Mouse (Mus musculus): ENCODE measurements around the gene Dmd. TPM values are rescaled to one million over a fixed set of nuclear protein-coding genes. Genes with fewer than 3 reads are reported as not detected.

Gene Dmd
- polyA plus RNA-seq, 1 experiment = 3.1 TPM

DNA sequence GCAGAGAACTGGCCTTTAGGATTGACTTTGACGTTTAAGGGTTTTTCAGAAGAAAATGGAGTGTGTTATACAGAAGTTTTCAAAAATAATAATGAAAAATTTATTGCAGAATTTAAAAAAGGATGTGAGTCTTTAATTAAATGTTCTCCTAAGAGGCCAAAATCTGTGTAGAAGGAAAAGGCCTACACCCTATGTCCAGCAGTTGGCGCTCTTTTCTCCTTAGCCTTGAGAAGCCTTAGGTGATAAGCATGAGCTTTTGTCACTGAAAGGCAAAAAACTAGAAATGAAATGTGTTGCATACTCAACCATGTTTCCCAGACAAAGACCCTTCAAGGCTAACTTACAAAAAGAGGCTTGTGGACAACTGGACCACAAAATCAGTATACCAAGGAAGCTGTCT, 2222.6 kb downstream of the Dmd start:
- Histone ChIP-seq H3K27me3 (ENCODE audit: control insufficient read depth, insufficient read depth, low read length) (no peaks in the 10 kb centered on the region), H3K4me1 (ENCODE audit: control insufficient read depth, insufficient read depth, insufficient read length, low read length) (no peaks in the 10 kb centered on the region), H3K27ac (ENCODE audit: insufficient read depth, low read depth, low read length) (no peak overlapping the region), H3K4me3 (ENCODE audit: low read depth, low read length) (no peak overlapping the region), H3K36me3 (ENCODE audit: control insufficient read depth, insufficient read depth, low read length) (no peaks in the 10 kb centered on the region)
- TF ChIP-seq POLR2A (IDR thresholded peaks at IDR 0.05; ENCODE audit: low read depth, low read length) = no peak
- no peak for TF ChIP-seq CTCF (IDR thresholded peaks at IDR 0.05; ENCODE audit: extremely low read depth, insufficient read length, insufficient replicate concordance, low read depth, low read length)
- 68% methylated on average over 2 of the region's 2 CpGs for WGBS

GRCm38 (mm10) chrX:85187565-85187964, 2238.9 kb downstream of the Dmd start:
- no peak for TF ChIP-seq POLR2A (IDR thresholded peaks at IDR 0.05; ENCODE audit: low read depth, low read length)
- Histone ChIP-seq H3K27ac (ENCODE audit: insufficient read depth, low read depth, low read length) (no peak overlapping the region), H3K4me1 (ENCODE audit: control insufficient read depth, insufficient read depth, insufficient read length, low read length) (no peaks in the 10 kb centered on the region), H3K36me3 (ENCODE audit: control insufficient read depth, insufficient read depth, low read length) (no peaks in the 10 kb centered on the region), H3K4me3 (ENCODE audit: low read depth, low read length) (no peak overlapping the region), H3K27me3 (ENCODE audit: control insufficient read depth, insufficient read depth, low read length) (no peaks in the 10 kb centered on the region)
- 65% methylated on average over 2 of the region's 2 CpGs for WGBS

DNA sequence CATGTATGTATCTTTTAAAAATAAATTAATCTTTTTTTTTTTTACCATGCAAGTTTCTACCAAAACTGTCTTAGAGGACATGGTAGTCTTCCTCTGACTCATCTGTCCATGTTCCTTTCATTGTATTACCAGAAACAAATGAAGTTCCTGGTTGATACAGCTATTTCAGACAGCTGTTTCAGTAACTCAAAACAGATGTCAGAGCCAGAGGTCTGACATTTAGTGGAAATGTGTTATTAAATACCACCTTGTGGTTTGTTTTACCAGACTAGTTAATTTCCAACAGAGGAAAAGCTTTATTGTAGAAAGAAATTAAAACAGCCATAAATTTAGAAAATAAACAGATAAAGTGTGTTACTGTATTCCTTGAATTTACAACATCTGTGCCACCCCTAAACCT, 2245.2 kb downstream of the Dmd start:
- Histone ChIP-seq H3K36me3 (ENCODE audit: control insufficient read depth, insufficient read depth, low read length) (no peaks in the 10 kb centered on the region), H3K4me1 (ENCODE audit: control insufficient read depth, insufficient read depth, insufficient read length, low read length) (no peaks in the 10 kb centered on the region), H3K27me3 (ENCODE audit: control insufficient read depth, insufficient read depth, low read length) (no peaks in the 10 kb centered on the region), H3K4me3 (ENCODE audit: low read depth, low read length) (no peak overlapping the region), H3K27ac (ENCODE audit: insufficient read depth, low read depth, low read length) (no peak overlapping the region)
- no peak for TF ChIP-seq POLR2A (IDR thresholded peaks at IDR 0.05; ENCODE audit: low read depth, low read length)
- TF ChIP-seq CTCF (IDR thresholded peaks at IDR 0.05; ENCODE audit: extremely low read depth, insufficient read length, insufficient replicate concordance, low read depth, low read length) = no peak

GRCm38 (mm10) chrX:85197688-85198087, 2249.0 kb downstream of the Dmd start:
- Histone ChIP-seq H3K27ac (ENCODE audit: insufficient read depth, low read depth, low read length) (no peak overlapping the region), H3K4me3 (ENCODE audit: low read depth, low read length) (no peak overlapping the region), H3K27me3 (ENCODE audit: control insufficient read depth, insufficient read depth, low read length) (no peaks in the 10 kb centered on the region), H3K4me1 (ENCODE audit: control insufficient read depth, insufficient read depth, insufficient read length, low read length) (no peaks in the 10 kb centered on the region), H3K36me3 (ENCODE audit: control insufficient read depth, insufficient read depth, low read length) (no peaks in the 10 kb centered on the region)
- TF ChIP-seq CTCF (IDR thresholded peaks at IDR 0.05; ENCODE audit: extremely low read depth, insufficient read length, insufficient replicate concordance, low read depth, low read length) (no peak), POLR2A (IDR thresholded peaks at IDR 0.05; ENCODE audit: low read depth, low read length) (no peak)
- WGBS = 86% methylated on average over 5 of the region's 5 CpGs

- Histone ChIP-seq H3K27ac (ENCODE audit: insufficient read depth, low read depth, low read length) (no peak overlapping the region), H3K27me3 (ENCODE audit: control insufficient read depth, insufficient read depth, low read length) (no peaks in the 10 kb centered on the region), H3K36me3 (ENCODE audit: control insufficient read depth, insufficient read depth, low read length) (no peaks in the 10 kb centered on the region), H3K4me1 (ENCODE audit: control insufficient read depth, insufficient read depth, insufficient read length, low read length) (no peaks in the 10 kb centered on the region), H3K4me3 (ENCODE audit: low read depth, low read length) (no peak overlapping the region)
- 88% methylated on average over 3 of the region's 3 CpGs for WGBS
- no peak for TF ChIP-seq POLR2A (IDR thresholded peaks at IDR 0.05; ENCODE audit: low read depth, low read length)
- TF ChIP-seq CTCF (IDR thresholded peaks at IDR 0.05; ENCODE audit: extremely low read depth, insufficient read length, insufficient replicate concordance, low read depth, low read length) = no peak
These were observed 2250.7 kb downstream of the Dmd start for GRCm38 (mm10) chrX:85199398-85199797.

DNA sequence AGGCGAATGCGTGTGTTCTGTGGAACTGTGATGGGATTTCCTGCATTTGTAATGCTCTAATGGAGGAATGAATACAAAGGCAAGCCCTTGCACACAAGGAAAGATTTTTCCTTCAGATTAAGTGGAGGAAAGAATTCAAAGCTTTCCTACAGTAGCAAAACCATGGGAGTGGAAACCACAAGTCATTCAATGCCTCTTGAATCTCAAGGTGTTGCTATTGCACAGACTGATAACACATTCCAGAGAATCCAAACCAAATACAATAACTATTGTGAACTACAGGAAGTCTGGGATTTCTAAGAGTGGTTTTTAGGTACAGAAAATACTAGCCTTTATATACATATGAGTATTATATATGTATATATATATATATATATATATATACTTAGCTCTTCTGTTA, 2258.3 kb downstream of the Dmd start:
- WGBS = 89% methylated on average over 2 of the region's 2 CpGs
- TF ChIP-seq POLR2A (IDR thresholded peaks at IDR 0.05; ENCODE audit: low read depth, low read length) (no peak), CTCF (IDR thresholded peaks at IDR 0.05; ENCODE audit: extremely low read depth, insufficient read length, insufficient replicate concordance, low read depth, low read length) (no peak)
- no peaks in the 10 kb centered on the region for H3K4me1 ChIP-seq (ENCODE audit: control insufficient read depth, insufficient read depth, insufficient read length, low read length)
- no peak overlapping the region for H3K4me3 ChIP-seq (ENCODE audit: low read depth, low read length)
- H3K36me3 ChIP-seq (ENCODE audit: control insufficient read depth, insufficient read depth, low read length) = no peaks in the 10 kb centered on the region
- no peaks in the 10 kb centered on the region for H3K27me3 ChIP-seq (ENCODE audit: control insufficient read depth, insufficient read depth, low read length)
- H3K27ac ChIP-seq (ENCODE audit: insufficient read depth, low read depth, low read length) = no peak overlapping the region

DNA sequence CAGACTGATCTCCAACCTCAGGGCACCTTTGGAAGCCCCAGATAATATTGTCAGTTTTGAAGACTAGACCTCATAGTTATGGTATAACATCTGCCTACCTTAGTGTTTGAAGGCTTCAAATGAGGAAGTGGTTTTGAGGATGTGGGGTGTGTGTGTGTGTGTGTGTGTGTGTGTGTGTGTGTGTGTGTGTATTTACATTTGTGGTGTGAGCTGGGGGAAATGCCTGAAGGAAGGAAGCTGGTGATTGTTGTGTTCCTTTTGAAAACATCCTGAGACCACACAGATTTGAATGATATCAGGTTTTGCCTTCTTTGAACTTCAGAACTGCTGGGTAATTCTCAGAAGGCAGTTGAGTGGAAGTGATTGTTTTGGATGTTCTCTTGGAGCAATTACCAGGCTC, 2278.2 kb downstream of the Dmd start:
- H3K27me3 ChIP-seq (ENCODE audit: control insufficient read depth, insufficient read depth, low read length) = no peaks in the 10 kb centered on the region
- H3K4me3 ChIP-seq (ENCODE audit: low read depth, low read length) = no peak overlapping the region
- no peaks in the 10 kb centered on the region for H3K36me3 ChIP-seq (ENCODE audit: control insufficient read depth, insufficient read depth, low read length)
- no peaks in the 10 kb centered on the region for H3K4me1 ChIP-seq (ENCODE audit: control insufficient read depth, insufficient read depth, insufficient read length, low read length)
- TF ChIP-seq CTCF (IDR thresholded peaks at IDR 0.05; ENCODE audit: extremely low read depth, insufficient read length, insufficient replicate concordance, low read depth, low read length) (no peak), POLR2A (IDR thresholded peaks at IDR 0.05; ENCODE audit: low read depth, low read length) (no peak)
- no peak overlapping the region for H3K27ac ChIP-seq (ENCODE audit: insufficient read depth, low read depth, low read length)

DNA sequence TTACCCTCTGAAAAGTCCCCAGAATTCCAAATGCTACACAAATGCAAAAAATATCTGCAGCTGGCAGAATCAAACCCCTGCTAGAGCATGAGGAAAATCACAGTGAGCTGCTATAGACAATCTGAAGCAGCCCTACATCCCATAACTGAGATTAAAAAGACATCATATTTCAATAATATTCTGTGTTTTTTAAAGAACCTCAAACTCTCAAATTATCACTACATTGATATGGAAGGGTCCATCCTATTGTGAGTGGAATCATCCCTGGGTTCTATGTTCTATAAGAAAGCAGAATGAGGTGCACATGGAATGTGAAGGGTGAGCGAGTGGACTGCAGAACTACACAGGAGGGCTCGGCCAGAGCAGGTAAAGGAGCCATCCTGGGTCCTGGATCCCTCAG, 2300.7 kb downstream of the Dmd start, which contains the start of gene Fthl17a:
Gene Fthl17a, plus strand, starts transcription at position 301 of the 400 bp plus-strand sequence.
- Histone ChIP-seq H3K4me3 (ENCODE audit: low read depth, low read length) (no peak within 1 kb of the TSS), H3K36me3 (ENCODE audit: control insufficient read depth, insufficient read depth, low read length) (no peaks in the 10 kb centered on the region), H3K27me3 (ENCODE audit: control insufficient read depth, insufficient read depth, low read length) (no peaks in the 10 kb centered on the region), H3K27ac (ENCODE audit: insufficient read depth, low read depth, low read length) (no peak within 1 kb of the TSS), H3K4me1 (ENCODE audit: control insufficient read depth, insufficient read depth, insufficient read length, low read length) (no peaks in the 10 kb centered on the region)
- WGBS = 89% methylated on average over 2 of the region's 2 CpGs
- no peak for TF ChIP-seq POLR2A (IDR thresholded peaks at IDR 0.05; ENCODE audit: low read depth, low read length)
- TF ChIP-seq CTCF (IDR thresholded peaks at IDR 0.05; ENCODE audit: extremely low read depth, insufficient read length, insufficient replicate concordance, low read depth, low read length) = no peak
